Mouse (Mus musculus) kidney, postnatal 0 days (tissue): ENCODE data around the gene Jph4. TPM values are rescaled to one million over a fixed set of nuclear protein-coding genes. Genes with fewer than 3 reads are reported as not detected.

Experiments
- ATAC-seq: fragments of 200-750 bp; cut with Nextera tagmentation; replicated peaks from 2 replicates; pipeline ENCODE4 v1.8.0; 2017; ENCODE audit warnings: low read depth, moderate number of reproducible peaks, moderate TSS enrichment, moderate library complexity; ENCODE audit not compliant: low FRiP score
- DNase-seq: peaks from one replicate; pipeline ENCODE4 v3.0.0-alpha.2; 2016; ENCODE audit warnings: low spot score
- H3K27ac ChIP-seq: fragments of 300-500 bp; sonication (generic); 2 replicates; pipeline ENCODE4 v1.5.1; 2014; ENCODE audit warnings: mild to moderate bottlenecking
- H3K27me3 ChIP-seq: fragments of 300-500 bp; sonication (generic); 2 replicates; pipeline ENCODE4 v1.6.1; 2014; ENCODE audit warnings: low read length, mixed read lengths; ENCODE audit not compliant: insufficient read depth
- H3K36me3 ChIP-seq: fragments of 300-500 bp; sonication (generic); 2 replicates; pipeline ENCODE4 v1.6.1; 2014; ENCODE audit warnings: low read length, mixed read lengths; ENCODE audit not compliant: insufficient read depth
- H3K4me1 ChIP-seq: fragments of 300-500 bp; sonication (generic); replicated peaks from 2 replicates; pipeline ENCODE4 v1.6.1; 2014; ENCODE audit warnings: antibody characterized with exemption, low read length, mixed read lengths; ENCODE audit not compliant: insufficient read depth
- H3K4me2 ChIP-seq: fragments of 300-500 bp; sonication (generic); 2 replicates; pipeline ENCODE4 v1.6.1; 2014; ENCODE audit warnings: mild to moderate bottlenecking, low read length, moderate library complexity, mixed read lengths
- H3K4me3 ChIP-seq: fragments of 300-500 bp; sonication (generic); replicated peaks from 2 replicates; pipeline ENCODE4 v1.5.1; 2014; ENCODE audit warnings: low read depth, low read length
- H3K9ac ChIP-seq: fragments of 300-500 bp; sonication (generic); 2 replicates; pipeline ENCODE4 v1.6.1; 2014; ENCODE audit warnings: low read depth, low read length
- H3K9me3 ChIP-seq: fragments of 300-500 bp; sonication (generic); replicated peaks from 2 replicates; pipeline ENCODE4 v1.6.1; 2016; ENCODE audit warnings: low read length, inconsistent platforms, mixed read lengths
- CTCF ChIP-seq: IDR thresholded peaks from 2 replicates; pipeline ENCODE4 v1.5.1; 2016; ENCODE audit warnings: antibody characterized with exemption, low read depth, mild to moderate bottlenecking, moderate library complexity
- WGBS: fragments of 180-500 bp; shearing (Covaris S2); extraction: QIAGEN DNeasy Blood & Tissue Kit; methylation state at CpG from one replicate; pipeline ENCODE4 v1.1.7; 2014; 5-methylcytosine and 5-hydroxymethylcytosine counted together
- polyA plus RNA-seq: library from polyadenylated mRNA; unstranded; fragments of >200 nt; fragmentation: Nextera tagmentation; extraction: Ambion mirVana; gene quantifications from 2 replicates; pipeline ENCODE4 v1.2.1, GENCODE M21; 2015

The Jph4 gene
- 0.30 and 0.34 TPM in 2 replicates for polyA plus RNA-seq

- H3K9ac ChIP-seq: 0 out of 2 replicates have a peak within 1 kb of the TSS, but pooled peaks have one; percentile 50
- peak within 1 kb of the TSS; percentile 99 for H3K4me2 ChIP-seq
- H3K4me3 ChIP-seq: peak within 1 kb of the TSS; percentile 54
- no peaks in the 10 kb centered on the region for H3K36me3 ChIP-seq
- TF ChIP-seq CTCF: no peak
- H3K27ac ChIP-seq: no peak within 1 kb of the TSS
- 6% methylated on average over 21 of the region's 21 CpGs for WGBS
- ATAC-seq (no peak), DNase-seq (no peak)
- H3K9me3 ChIP-seq: no peaks in the 10 kb centered on the region
- H3K4me1 ChIP-seq: peaks cover 13% of the 10 kb centered on the region; the same call in 1 of the 2 replicates
- H3K27me3 ChIP-seq: peaks cover 20% of the 10 kb centered on the region
Observed at GRCm38 (mm10) chr14:55116425-55117200, at the start of gene Jph4. Jph4 (minus strand) TSS chr14:55116935.

- Histone ChIP-seq H3K36me3 (no peaks in the 10 kb centered on the region), H3K27me3 (no peaks in the 10 kb centered on the region), H3K4me3 (no peak overlapping the region), H3K27ac (no peak overlapping the region), H3K4me2 (no peak overlapping the region), H3K4me1 (no peaks in the 10 kb centered on the region; the same call in 1 of the 2 replicates), H3K9me3 (no peaks in the 10 kb centered on the region), H3K9ac (no peak overlapping the region)
- DNase-seq (peak; percentile 77), ATAC-seq (peak; percentile 68; the same call in 1 of the 2 replicates)
- WGBS: 24% methylated on average over 5 of the region's 5 CpGs
- TF ChIP-seq CTCF: no peak
Observed at GRCm38 (mm10) chr14:55164172-55164806, 47.6 kb upstream of the Jph4 start.

- 82% methylated on average over 4 of the region's 4 CpGs for WGBS
- H3K27ac ChIP-seq: no peak overlapping the region
- no peak for ATAC-seq
Observed at GRCm38 (mm10) chr14:55162168-55162567, 45.4 kb upstream of the Jph4 start.

GRCm38 (mm10) chr14:55161098-55161634 lies 44.4 kb upstream of the Jph4 start:
- no peak overlapping the region for H3K4me3 ChIP-seq
- peak overlapping the region; percentile 11; the same call in 1 of the 2 replicates for H3K4me2 ChIP-seq
- TF ChIP-seq CTCF: peak; percentile 86
- WGBS: 28% methylated on average over 14 of the region's 14 CpGs
- DNase-seq (peak; percentile 77), ATAC-seq (peak; percentile 65; the same call in 1 of the 2 replicates)
- no peaks in the 10 kb centered on the region for H3K27me3 ChIP-seq
- no peaks in the 10 kb centered on the region for H3K9me3 ChIP-seq
- no peaks in the 10 kb centered on the region; the same call in 1 of the 2 replicates for H3K4me1 ChIP-seq
- no peak overlapping the region for H3K9ac ChIP-seq
- no peak overlapping the region for H3K27ac ChIP-seq
- H3K36me3 ChIP-seq: no peaks in the 10 kb centered on the region

More at GRCm38 (mm10) chr14:55162168-55162567, 45.4 kb upstream of the Jph4 start:
- Histone ChIP-seq H3K36me3 (no peaks in the 10 kb centered on the region), H3K4me2 (no peak overlapping the region), H3K9me3 (no peaks in the 10 kb centered on the region), H3K4me1 (no peaks in the 10 kb centered on the region; the same call in 1 of the 2 replicates), H3K4me3 (no peak overlapping the region), H3K27me3 (no peaks in the 10 kb centered on the region), H3K9ac (no peak overlapping the region)
- no peak for DNase-seq
- TF ChIP-seq CTCF: no peak

GRCm38 (mm10) chr14:55160251-55161071 lies 43.7 kb upstream of the Jph4 start:
- 84% methylated on average over 10 of the region's 10 CpGs for WGBS
- no peak for TF ChIP-seq CTCF
- Histone ChIP-seq H3K27ac (no peak overlapping the region), H3K27me3 (no peaks in the 10 kb centered on the region), H3K4me1 (no peaks in the 10 kb centered on the region; the same call in 1 of the 2 replicates), H3K9ac (no peak overlapping the region), H3K4me3 (no peak overlapping the region), H3K9me3 (no peaks in the 10 kb centered on the region), H3K36me3 (no peaks in the 10 kb centered on the region), H3K4me2 (no peak overlapping the region)
- DNase-seq (no peak), ATAC-seq (no peak)
